Mouse (Mus musculus) stomach, postnatal 0 days (tissue): ENCODE measurements around the gene Lrrc40. TPM values are rescaled to one million over a fixed set of nuclear protein-coding genes. Genes with fewer than 3 reads are reported as not detected.

Experiments used
- ATAC-seq: fragments of 200-750 bp; cut with Nextera tagmentation; 2 replicates; pipeline ENCODE4 v1.8.0; 2017; ENCODE audit not compliant: low FRiP score, low TSS enrichment
- DNase-seq: peaks from one replicate; pipeline ENCODE4 v3.0.0-alpha.2; 2016; ENCODE audit warnings: low spot score
- H3K27ac ChIP-seq: fragments of 300-500 bp; sonication (generic); replicated peaks from 2 replicates; pipeline ENCODE4 v1.5.1; 2014; ENCODE audit warnings: mild to moderate bottlenecking, control low read depth
- H3K27me3 ChIP-seq: fragments of 300-500 bp; sonication (generic); 2 replicates; pipeline ENCODE4 v1.6.1; 2014; ENCODE audit warnings: low read length; ENCODE audit not compliant: control insufficient read depth, insufficient read depth
- H3K36me3 ChIP-seq: fragments of 300-500 bp; sonication (generic); 2 replicates; pipeline ENCODE4 v1.6.1; 2014; ENCODE audit warnings: low read length, mixed read lengths; ENCODE audit not compliant: control insufficient read depth, insufficient read depth
- H3K4me1 ChIP-seq: fragments of 300-500 bp; sonication (generic); replicated peaks from 2 replicates; pipeline ENCODE4 v1.6.1; 2014; ENCODE audit warnings: antibody characterized with exemption; ENCODE audit not compliant: control insufficient read depth, insufficient read depth
- H3K4me2 ChIP-seq: fragments of 300-500 bp; sonication (generic); replicated peaks from 2 replicates; pipeline ENCODE4 v1.6.1; 2014; ENCODE audit warnings: low read depth, mild to moderate bottlenecking, control low read depth, moderate library complexity
- H3K4me3 ChIP-seq: fragments of 300-500 bp; sonication (generic); 2 replicates; pipeline ENCODE4 v1.5.1; 2014; ENCODE audit warnings: low read depth, low read length, control low read depth
- H3K9ac ChIP-seq: fragments of 300-500 bp; sonication (generic); 2 replicates; pipeline ENCODE4 v1.6.1; 2014; ENCODE audit warnings: mild to moderate bottlenecking, low read length, control low read depth, mixed read lengths
- H3K9me3 ChIP-seq: fragments of 300-500 bp; sonication (generic); 2 replicates; pipeline ENCODE4 v1.6.1; 2016; ENCODE audit warnings: low read length; ENCODE audit not compliant: control insufficient read depth
- CTCF ChIP-seq: IDR thresholded peaks from 2 replicates; pipeline ENCODE4 v1.5.1; 2016; ENCODE audit warnings: antibody characterized with exemption, low read depth, mild to moderate bottlenecking, moderate library complexity
- EP300 ChIP-seq: optimal IDR thresholded peaks from 2 replicates; pipeline ENCODE3; 2016; ENCODE audit warnings: antibody characterized with exemption
- WGBS: fragments of 180-500 bp; shearing (Covaris S2); extraction: QIAGEN DNeasy Blood & Tissue Kit; methylation state at CpG from one replicate; pipeline ENCODE4 v1.1.7; 2014; 5-methylcytosine and 5-hydroxymethylcytosine counted together
- polyA plus RNA-seq: library from polyadenylated mRNA; unstranded; fragments of >200 nt; fragmentation: Nextera tagmentation; extraction: Ambion mirVana; gene quantifications from 2 replicates; pipeline ENCODE4 v1.2.1, GENCODE M21; 2015

Gene Lrrc40
- polyA plus RNA-seq, 1 experiment from 2014 or later, result 24.0 TPM

- no peak overlapping the region for H3K9ac ChIP-seq
Observed at GRCm38 (mm10) chr3:158103467-158103866, 67.0 kb downstream of the Lrrc40 start.

GRCm38 (mm10) chr3:158105260-158105659, 68.8 kb downstream of the Lrrc40 start:
- H3K27me3 ChIP-seq, result no peaks in the 10 kb centered on the region
- ATAC-seq (no peak), DNase-seq (no peak)
- no peaks in the 10 kb centered on the region for H3K36me3 ChIP-seq
- no peak overlapping the region for H3K27ac ChIP-seq
- H3K4me1 ChIP-seq, result no peaks in the 10 kb centered on the region
- H3K4me3 ChIP-seq, result no peak overlapping the region
- no peak overlapping the region for H3K4me2 ChIP-seq
- TF ChIP-seq CTCF, result no peak
- no peak for TF ChIP-seq EP300
- H3K9ac ChIP-seq, result no peak overlapping the region
- no peaks in the 10 kb centered on the region for H3K9me3 ChIP-seq
- 81% methylated on average over 1 of the region's 1 CpGs for WGBS

More at GRCm38 (mm10) chr3:158103467-158103866, 67.0 kb downstream of the Lrrc40 start:
- DNase-seq (no peak), ATAC-seq (no peak)
- Histone ChIP-seq H3K4me2 (no peak overlapping the region), H3K4me3 (no peak overlapping the region), H3K9me3 (no peaks in the 10 kb centered on the region), H3K36me3 (no peaks in the 10 kb centered on the region), H3K27me3 (no peaks in the 10 kb centered on the region), H3K4me1 (no peaks in the 10 kb centered on the region), H3K27ac (no peak overlapping the region)
- WGBS, result 57% methylated on average over 2 of the region's 2 CpGs
- TF ChIP-seq EP300, result no peak
- TF ChIP-seq CTCF, result no peak

Other genes starting within 250 kb of the Lrrc40 start
- 8.5 and 9.3 TPM in 2 replicates for gene Cth, start 111.6 kb upstream of the Lrrc40 start, polyA plus RNA-seq
- gene Ankrd13c, start 89.4 kb upstream of the Lrrc40 start, polyA plus RNA-seq, result 13.2 and 15.9 TPM in 2 replicates
- gene Srsf11, start within 50 bp of the Lrrc40 start, polyA plus RNA-seq, result 123 and 146 TPM in 2 replicates